In the genomic region with DNA sequence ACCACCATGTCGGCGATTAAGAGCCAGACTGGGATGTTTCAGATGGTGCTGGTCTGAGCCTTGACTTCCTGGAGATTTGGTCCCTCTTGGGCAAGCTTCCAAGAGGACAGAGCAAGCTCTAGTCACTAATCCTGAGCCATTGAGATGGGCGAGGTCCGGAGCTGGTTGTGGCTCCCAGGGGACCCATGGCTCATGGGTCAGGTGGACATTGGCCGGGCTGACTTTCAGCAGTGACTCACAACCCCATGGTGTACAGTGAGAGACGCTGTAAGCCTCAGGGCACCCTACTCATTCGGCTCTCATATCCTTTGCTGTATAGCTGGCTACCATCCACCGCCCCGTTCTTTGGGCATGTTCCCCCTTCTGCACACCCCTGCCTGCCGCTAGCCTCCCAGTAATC, we compare ENCODE assay signal across 14 mouse cellular contexts.
"Had no signal": no experiment of that assay in that cellular context is flagged by ENCODE, and none has a peak within 500 bp of the region (broad histone marks: within the 10 kb centered on the region; RNA-seq: fewer than 3 reads in every experiment).

No protein-coding gene starts in this region.

- H3K9me3 ChIP-seq: neural tube, embryonic 15.5 days had no signal

- H3K27ac ChIP-seq: layer of hippocampus, adult 2 months; limb, embryonic 13.5 days; midbrain, embryonic 12.5 days; neural tube, embryonic 15.5 days had no signal

- H3K36me3 ChIP-seq: midbrain, embryonic 12.5 days; neural tube, embryonic 15.5 days had no signal

- H3K4me1 ChIP-seq: midbrain, embryonic 12.5 days; neural tube, embryonic 15.5 days had no signal

- H3K4me3 ChIP-seq: layer of hippocampus, adult 2 months; limb, embryonic 13.5 days; midbrain, embryonic 12.5 days; neural tube, embryonic 15.5 days had no signal

- DNase-seq: kidney, adult 18-20 months; kidney, postnatal 4 days; lung, embryonic 14.5 days; lung, postnatal 14 days; right cerebral cortex, adult 18-20 months; right cerebral cortex, postnatal 25 days; thymus, adult 18-20 months; thymus, postnatal 14 days had no signal

- H3K4me2 ChIP-seq: limb, embryonic 13.5 days; liver, embryonic 11.5 days; lung, embryonic 14.5 days; midbrain, embryonic 12.5 days; neural tube, embryonic 15.5 days had no signal

- H3K9ac ChIP-seq: limb, embryonic 13.5 days; lung, embryonic 14.5 days; midbrain, embryonic 12.5 days; neural tube, embryonic 15.5 days had no signal

- ATAC-seq: midbrain, embryonic 16.5 days had no signal
